ENCODE assay signal across 19 mouse cellular contexts in genomic region chr7:122280334-122280733, GRCm38 (mm10).
"Had no signal": no experiment of that assay in that cellular context is flagged by ENCODE, and none has a peak within 500 bp of the region (broad histone marks: within the 10 kb centered on the region; RNA-seq: fewer than 3 reads in every experiment).

No protein-coding gene starts in this region.

- H3K4me3 ChIP-seq: midbrain, embryonic 10.5 days; midbrain, embryonic 12.5 days; myocyte; neural tube, embryonic 13.5 days; neural tube, embryonic 15.5 days had no signal

- H3K4me1 ChIP-seq: midbrain, embryonic 10.5 days; midbrain, embryonic 12.5 days; neural tube, embryonic 13.5 days; neural tube, embryonic 15.5 days had no signal

- DNase-seq: lung, adult 18-20 months; lung, embryonic 14.5 days; lung, postnatal 10 days; lung, postnatal 4 days; midbrain, embryonic 14.5 days; retina, postnatal 1 day; right cerebral cortex, adult 18-20 months; right cerebral cortex, postnatal 25 days; right cerebral cortex, postnatal 4 days; spleen, adult 18-20 months; thymus, adult 18-20 months; thymus, postnatal 14 days; thymus, postnatal 36 days had no signal

- H3K36me3 ChIP-seq: midbrain, embryonic 10.5 days; midbrain, embryonic 12.5 days; neural tube, embryonic 13.5 days; neural tube, embryonic 15.5 days had no signal

- ATAC-seq: midbrain, embryonic 16.5 days had no signal

- H3K9ac ChIP-seq: lung, embryonic 14.5 days; midbrain, embryonic 12.5 days; neural tube, embryonic 13.5 days; neural tube, embryonic 15.5 days had no signal

- H3K27me3 ChIP-seq: midbrain, embryonic 12.5 days; neural tube, embryonic 15.5 days had no signal

- H3K27ac ChIP-seq: midbrain, embryonic 10.5 days; midbrain, embryonic 12.5 days; neural tube, embryonic 13.5 days; neural tube, embryonic 15.5 days had no signal
